11 mouse cellular contexts compared by ENCODE assay signal in genomic region chr4:82494829-82495228, GRCm38 (mm10).
DNase-seq lines count a peak whose midpoint lies in the region; ATAC-seq lines count a peak whose summit lies in the region.
"Had no signal": no experiment of that assay in that cellular context is flagged by ENCODE, and none has a peak within 500 bp of the region (broad histone marks: within the 10 kb centered on the region; RNA-seq: fewer than 3 reads in every experiment).

No protein-coding gene starts in this region.

- peak; percentile 77 for ATAC-seq in hindbrain, embryonic 15.5 days (ENCODE audit: low FRiP score, low read depth)
- ATAC-seq in hindbrain, embryonic 11.5 days (ENCODE audit: low FRiP score), result no peak
- ATAC-seq: intestine, embryonic 16.5 days had no signal

- no peaks in the 10 kb centered on the region for H3K9me3 ChIP-seq in hindbrain, embryonic 15.5 days
- no peaks in the 10 kb centered on the region for H3K9me3 ChIP-seq in hindbrain, embryonic 11.5 days (ENCODE audit: control insufficient read depth, low read length)
- H3K9me3 ChIP-seq: midbrain, embryonic 12.5 days had no signal

- WGBS in hindbrain, embryonic 15.5 days, result 53% methylated on average over 10 of the region's 10 CpGs
- 87% methylated on average over 10 of the region's 10 CpGs for WGBS in hindbrain, embryonic 11.5 days

- 0 out of 2 replicates have a peak overlapping the region, but pooled peaks have one; percentile 35 for H3K9ac ChIP-seq in hindbrain, embryonic 15.5 days
- H3K9ac ChIP-seq in hindbrain, embryonic 11.5 days (ENCODE audit: low read depth, low read length), result no peak overlapping the region
- H3K9ac ChIP-seq: midbrain, embryonic 12.5 days had no signal

- H3K27ac ChIP-seq in hindbrain, embryonic 15.5 days (replicated peaks), result peak overlapping the region; percentile 83
- H3K27ac ChIP-seq in hindbrain, embryonic 11.5 days (ENCODE audit: low read depth, low read length), result no peak overlapping the region
- H3K27ac ChIP-seq: midbrain, embryonic 12.5 days had no signal

- DNase-seq in hindbrain, embryonic 11.5 days (ENCODE audit: low spot score), result no peak
- peak; percentile 71 for DNase-seq in cerebellum, adult 9-11 months
- peak; percentile 59 to 73 for DNase-seq in frontal cortex, postnatal 36 days (ENCODE audit: low spot score in 2 of 2)
- peak; percentile 48 to 56 for DNase-seq in left cerebral cortex, postnatal 36 days (ENCODE audit: low spot score in 2 of 2)
- no peak for DNase-seq in adrenal gland, postnatal 36 days
- DNase-seq in thymus, adult 18-20 months, result no peak
- DNase-seq in heart, postnatal 25 days (ENCODE audit: low spot score), result no peak

- H3K4me3 ChIP-seq in hindbrain, embryonic 15.5 days, result peak overlapping the region; percentile 58; the same call in 1 of the 2 replicates
- no peak overlapping the region for H3K4me3 ChIP-seq in hindbrain, embryonic 11.5 days (ENCODE audit: low read depth, low read length)
- H3K4me3 ChIP-seq: midbrain, embryonic 12.5 days had no signal

- intact Hi-C loops in left cerebral cortex, postnatal 36 days (cut with DNase I), result loop anchor here (5.0 kb wide), 1 partner anchor 42 kb away; no protein-coding TSS in a partner anchor
- intact Hi-C loops in heart, postnatal 25 days (cut with DNase I), result no loop called here

- no peaks in the 10 kb centered on the region for H3K36me3 ChIP-seq in hindbrain, embryonic 15.5 days
- peaks cover 6% of the 10 kb centered on the region for H3K36me3 ChIP-seq in hindbrain, embryonic 11.5 days (ENCODE audit: control insufficient read depth, insufficient read depth, low read length)

- H3K4me2 ChIP-seq in hindbrain, embryonic 15.5 days, result peak overlapping the region; percentile 100
- H3K4me2 ChIP-seq in hindbrain, embryonic 11.5 days (replicated peaks; ENCODE audit: low read depth, low read length), result no peak overlapping the region
- H3K4me2 ChIP-seq: midbrain, embryonic 12.5 days had no signal

- no peaks in the 10 kb centered on the region for H3K27me3 ChIP-seq in hindbrain, embryonic 15.5 days
- no peaks in the 10 kb centered on the region; the same call in 1 of the 2 replicates for H3K27me3 ChIP-seq in hindbrain, embryonic 11.5 days (ENCODE audit: control insufficient read depth, insufficient read depth, low read length)
- H3K27me3 ChIP-seq: CH12.LX; midbrain, embryonic 12.5 days had no signal

- H3K4me1 ChIP-seq in hindbrain, embryonic 15.5 days (replicated peaks), result peaks cover 32% of the 10 kb centered on the region
- peaks cover 3% of the 10 kb centered on the region; the same call in 1 of the 2 replicates for H3K4me1 ChIP-seq in hindbrain, embryonic 11.5 days (replicated peaks; ENCODE audit: control insufficient read depth, insufficient read depth, low read length)

Comparison
In these comparisons a context has a peak if more than half of its experiments do, and no peak if none do; other contexts are left out.
1. DNase-seq: peak in cerebellum, adult 9-11 months (single experiment), frontal cortex, postnatal 36 days (2 of 2) and left cerebral cortex, postnatal 36 days (2 of 2); none in hindbrain, embryonic 11.5 days (single experiment), adrenal gland, postnatal 36 days (0 of 2), thymus, adult 18-20 months (0 of 2) and heart, postnatal 25 days (single experiment).